Mouse (Mus musculus) liver, embryonic 11.5 days (tissue): Measurements from ENCODE around the gene Cln3. TPM values are rescaled to one million over a fixed set of nuclear protein-coding genes. Genes with fewer than 3 reads are reported as not detected.
A peak's percentile ranks its signal among the peaks of the same experiment; 100 is the strongest.

ENCODE experiments used
- ATAC-seq: fragments of 200-750 bp; cut with Nextera tagmentation; replicated peaks from 2 replicates; pipeline ENCODE4 v1.8.0; 2017; ENCODE audit warnings: moderate number of reproducible peaks, mild to moderate bottlenecking, moderate TSS enrichment, moderate library complexity; ENCODE audit not compliant: low FRiP score
- DNase-seq: peaks from one replicate; pipeline ENCODE4 v3.0.0-alpha.2; 2017; ENCODE audit warnings: low spot score
- H3K27ac ChIP-seq: fragments of 300-500 bp; sonication (generic); 2 replicates; pipeline ENCODE4 v1.5.1; 2014; ENCODE audit warnings: mild to moderate bottlenecking, low read depth, low read length, control low read depth
- H3K27me3 ChIP-seq: fragments of 300-500 bp; sonication (generic); replicated peaks from 2 replicates; pipeline ENCODE4 v1.6.1; 2014; ENCODE audit warnings: low read length, mixed read lengths; ENCODE audit not compliant: control insufficient read depth, insufficient read depth
- H3K36me3 ChIP-seq: fragments of 300-500 bp; sonication (generic); 2 replicates; pipeline ENCODE4 v1.6.1; 2014; ENCODE audit warnings: mild to moderate bottlenecking, low read length, moderate library complexity, mixed read lengths; ENCODE audit not compliant: control insufficient read depth, insufficient read depth
- H3K4me1 ChIP-seq: fragments of 300-500 bp; sonication (generic); replicated peaks from 2 replicates; pipeline ENCODE4 v1.6.1; 2014; ENCODE audit warnings: low read length, mixed read lengths; ENCODE audit not compliant: control insufficient read depth, insufficient read depth
- H3K4me2 ChIP-seq: fragments of 300-500 bp; sonication (generic); 2 replicates; pipeline ENCODE4 v1.6.1; 2014; ENCODE audit warnings: mild to moderate bottlenecking, control low read depth, moderate library complexity
- H3K4me3 ChIP-seq: fragments of 300-500 bp; sonication (generic); 2 replicates; pipeline ENCODE4 v1.5.1; 2014; ENCODE audit warnings: low read depth, low read length, control low read depth
- H3K9ac ChIP-seq: fragments of 300-500 bp; sonication (generic); 2 replicates; pipeline ENCODE4 v1.6.1; 2014; ENCODE audit warnings: low read depth, low read length, control low read depth
- H3K9me3 ChIP-seq: fragments of 300-500 bp; sonication (generic); 2 replicates; pipeline ENCODE4 v1.6.1; 2016; ENCODE audit warnings: low read length, inconsistent platforms, mixed read lengths; ENCODE audit not compliant: control insufficient read depth
- WGBS: fragments of 180-500 bp; shearing (Covaris S2); extraction: QIAGEN DNeasy Blood & Tissue Kit; methylation state at CpG from one replicate; pipeline ENCODE4 v1.1.7; 2014; 5-methylcytosine and 5-hydroxymethylcytosine counted together
- polyA plus RNA-seq: library from polyadenylated mRNA; unstranded; fragments of >200 nt; fragmentation: Nextera tagmentation; extraction: Ambion mirVana; gene quantifications from 2 replicates; pipeline ENCODE4 v1.2.1, GENCODE M21; 2014

Cln3 gene
- polyA plus RNA-seq, 1 experiment from 2014 or later: 25.2 TPM

GRCm38 (mm10) chr7:126584506-126584977, 1.1 kb downstream of the Cln3 start, which contains the start of gene Apobr:
Gene Apobr, plus strand, starts transcription at chr7:126584942.
- H3K9ac ChIP-seq: no peak within 1 kb of the TSS; the same call in 1 of the 2 replicates
- WGBS: 44% methylated on average over 8 of the region's 8 CpGs
- peak within 1 kb of the TSS; percentile 79 for H3K4me2 ChIP-seq
- H3K27ac ChIP-seq: no peak within 1 kb of the TSS
- ATAC-seq: no peak
- 0 out of 2 replicates have a peak within 1 kb of the TSS, but pooled peaks have one; percentile 58 for H3K4me3 ChIP-seq
- no peak for DNase-seq
- no peaks in the 10 kb centered on the region for H3K4me1 ChIP-seq
- H3K9me3 ChIP-seq: no peaks in the 10 kb centered on the region
- 0 out of 2 replicates have a peak, but pooled peaks cover 3% of the 10 kb centered on the region for H3K36me3 ChIP-seq
- 0 out of 2 replicates have a peak, but pooled peaks cover 3% of the 10 kb centered on the region for H3K27me3 ChIP-seq

- no peaks in the 10 kb centered on the region for H3K4me1 ChIP-seq
- no peak for DNase-seq
- 0 out of 2 replicates have a peak, but pooled peaks cover 3% of the 10 kb centered on the region for H3K27me3 ChIP-seq
- peak overlapping the region; percentile 56; the same call in 1 of the 2 replicates for H3K27ac ChIP-seq
- 43% methylated on average over 6 of the region's 6 CpGs for WGBS
- no peaks in the 10 kb centered on the region for H3K9me3 ChIP-seq
- H3K36me3 ChIP-seq: 0 out of 2 replicates have a peak, but pooled peaks cover 3% of the 10 kb centered on the region
- H3K4me3 ChIP-seq: peak overlapping the region; percentile 58
- no peak for ATAC-seq
- H3K4me2 ChIP-seq: peak overlapping the region; percentile 79
- peak overlapping the region; percentile 67 for H3K9ac ChIP-seq
These were observed 1.9 kb downstream of the Cln3 start for GRCm38 (mm10) chr7:126583761-126584160.

GRCm38 (mm10) chr7:126583251-126583709, 2.3 kb downstream of the Cln3 start:
- 1% methylated on average over 22 of the region's 22 CpGs for WGBS
- H3K9me3 ChIP-seq: no peaks in the 10 kb centered on the region
- H3K27me3 ChIP-seq: 0 out of 2 replicates have a peak, but pooled peaks cover 3% of the 10 kb centered on the region
- H3K4me1 ChIP-seq: no peaks in the 10 kb centered on the region
- H3K4me3 ChIP-seq: peak overlapping the region; percentile 58
- peak overlapping the region; percentile 79 for H3K4me2 ChIP-seq
- H3K36me3 ChIP-seq: 0 out of 2 replicates have a peak, but pooled peaks cover 3% of the 10 kb centered on the region
- peak overlapping the region; percentile 56 for H3K27ac ChIP-seq
- peak overlapping the region; percentile 67 for H3K9ac ChIP-seq
- ATAC-seq (peak; percentile 84), DNase-seq (peak; percentile 87)

GRCm38 (mm10) chr7:126582759-126583158, 2.9 kb downstream of the Cln3 start:
- Histone ChIP-seq H3K27me3 (0 out of 2 replicates have a peak, but pooled peaks cover 3% of the 10 kb centered on the region), H3K4me3 (peak overlapping the region; percentile 58), H3K9ac (peak overlapping the region; percentile 67), H3K36me3 (0 out of 2 replicates have a peak, but pooled peaks cover 3% of the 10 kb centered on the region), H3K27ac (no peak overlapping the region; the same call in 1 of the 2 replicates), H3K9me3 (no peaks in the 10 kb centered on the region), H3K4me2 (peak overlapping the region; percentile 79), H3K4me1 (no peaks in the 10 kb centered on the region)
- ATAC-seq (peak; percentile 30), DNase-seq (no peak)
- WGBS: 4% methylated on average over 20 of the region's 20 CpGs

GRCm38 (mm10) chr7:126581661-126582060, 4.0 kb downstream of the Cln3 start:
- Histone ChIP-seq H3K9ac (no peak overlapping the region), H3K27ac (no peak overlapping the region), H3K4me2 (peak overlapping the region; percentile 5; the same call in 1 of the 2 replicates), H3K27me3 (0 out of 2 replicates have a peak, but pooled peaks cover 3% of the 10 kb centered on the region), H3K9me3 (no peaks in the 10 kb centered on the region), H3K4me1 (no peaks in the 10 kb centered on the region), H3K36me3 (peaks cover 3% of the 10 kb centered on the region; the same call in 1 of the 2 replicates), H3K4me3 (no peak overlapping the region)
- WGBS: 83% methylated on average over 6 of the region's 6 CpGs
- DNase-seq (no peak), ATAC-seq (no peak)

- peaks cover 3% of the 10 kb centered on the region; the same call in 1 of the 2 replicates for H3K36me3 ChIP-seq
- ATAC-seq (no peak), DNase-seq (no peak)
- no peaks in the 10 kb centered on the region for H3K27me3 ChIP-seq
- no peaks in the 10 kb centered on the region for H3K9me3 ChIP-seq
- WGBS: 53% methylated on average over 8 of the region's 8 CpGs
- no peaks in the 10 kb centered on the region for H3K4me1 ChIP-seq
- no peak overlapping the region for H3K4me3 ChIP-seq
- no peak overlapping the region for H3K9ac ChIP-seq
- no peak overlapping the region for H3K27ac ChIP-seq
- H3K4me2 ChIP-seq: no peak overlapping the region
These were observed 6.4 kb downstream of the Cln3 start for GRCm38 (mm10) chr7:126579172-126579571.

- Histone ChIP-seq H3K9ac (no peak overlapping the region), H3K27ac (no peak overlapping the region), H3K36me3 (peaks cover 4% of the 10 kb centered on the region; the same call in 1 of the 2 replicates), H3K9me3 (no peaks in the 10 kb centered on the region), H3K4me1 (no peaks in the 10 kb centered on the region), H3K27me3 (no peaks in the 10 kb centered on the region), H3K4me2 (no peak overlapping the region), H3K4me3 (no peak overlapping the region)
- DNase-seq (no peak), ATAC-seq (0 out of 2 replicates have a peak, but pooled peaks have one; percentile 25)
- WGBS: 50% methylated on average over 8 of the region's 8 CpGs
These were observed 8.7 kb downstream of the Cln3 start for GRCm38 (mm10) chr7:126576946-126577345.

GRCm38 (mm10) chr7:126566094-126566765, 19.4 kb downstream of the Cln3 start, which contains the start of gene Eif3c:
Gene Eif3c, minus strand, starts transcription at chr7:126566411.
- peak within 1 kb of the TSS; percentile 86 for H3K9ac ChIP-seq
- ATAC-seq (peak; percentile 98), DNase-seq (peak; percentile 86)
- H3K4me3 ChIP-seq: peak within 1 kb of the TSS; percentile 95
- peak within 1 kb of the TSS; percentile 67 for H3K27ac ChIP-seq
- no peaks in the 10 kb centered on the region for H3K27me3 ChIP-seq
- H3K4me2 ChIP-seq: peak within 1 kb of the TSS; percentile 73
- H3K4me1 ChIP-seq: peaks cover 6% of the 10 kb centered on the region; the same call in 1 of the 2 replicates
- H3K36me3 ChIP-seq: peaks cover 28% of the 10 kb centered on the region
- H3K9me3 ChIP-seq: no peaks in the 10 kb centered on the region
- under 1% methylated on average over 46 of the region's 46 CpGs for WGBS
